19 mouse cellular contexts compared by ENCODE assay signal in genomic region chr5:4805228-4805627, GRCm38 (mm10). TPM values are rescaled to one million over a fixed set of nuclear protein-coding genes. Genes with fewer than 3 reads are reported as not detected.
DNase-seq lines count a peak whose midpoint lies in the region; ATAC-seq lines count a peak whose summit lies in the region.
"Had no signal": no experiment of that assay in that cellular context is flagged by ENCODE, and none has a peak within 500 bp of the region (broad histone marks: within the 10 kb centered on the region; RNA-seq: fewer than 3 reads in every experiment).

No protein-coding gene starts in this region.

- H3K9ac ChIP-seq in embryonic facial prominence, embryonic 11.5 days (replicated peaks; ENCODE audit: low read length): no peak overlapping the region
- no peak overlapping the region for H3K9ac ChIP-seq in kidney, embryonic 15.5 days
- H3K9ac ChIP-seq in limb, embryonic 11.5 days (ENCODE audit: low read length): no peak overlapping the region
- H3K9ac ChIP-seq: forebrain, embryonic 13.5 days; midbrain, embryonic 15.5 days had no signal

- no peak overlapping the region for H3K4me2 ChIP-seq in embryonic facial prominence, embryonic 11.5 days (ENCODE audit: low read depth, low read length)
- H3K4me2 ChIP-seq in kidney, embryonic 15.5 days: no peak overlapping the region
- no peak overlapping the region for H3K4me2 ChIP-seq in limb, embryonic 11.5 days (ENCODE audit: low read depth, severe bottlenecking)
- H3K4me2 ChIP-seq: forebrain, embryonic 13.5 days; liver, embryonic 11.5 days; midbrain, embryonic 15.5 days had no signal

- intact Hi-C loops in left cerebral cortex, postnatal 10 days (cut with DNase I): no loop called here

- no peaks in the 10 kb centered on the region for H3K9me3 ChIP-seq in embryonic facial prominence, embryonic 10.5 days
- no peaks in the 10 kb centered on the region for H3K9me3 ChIP-seq in embryonic facial prominence, embryonic 11.5 days (replicated peaks; ENCODE audit: control insufficient read depth, low read length)
- no peaks in the 10 kb centered on the region for H3K9me3 ChIP-seq in kidney, embryonic 15.5 days (replicated peaks)
- no peaks in the 10 kb centered on the region for H3K9me3 ChIP-seq in limb, embryonic 11.5 days (ENCODE audit: control insufficient read depth, low read length)
- H3K9me3 ChIP-seq: forebrain, embryonic 13.5 days; midbrain, embryonic 15.5 days had no signal

- peak; percentile 39 for DNase-seq in embryonic facial prominence, embryonic 10.5 days (ENCODE audit: low spot score)
- peak; percentile 26 for DNase-seq in embryonic facial prominence, embryonic 11.5 days (ENCODE audit: low spot score)
- peak; percentile 34 for DNase-seq in limb, embryonic 11.5 days (ENCODE audit: low spot score)
- DNase-seq in left cerebral cortex, adult 9 months (ENCODE audit: low spot score in 2 of 2): no peak
- no peak for DNase-seq in left cerebral cortex, postnatal 10 days (ENCODE audit: extremely low spot score in 1 of 2, low spot score in 2 of 2)
- no peak for DNase-seq in cerebellum, postnatal 10 days
- DNase-seq: adrenal gland, adult 8-10 months; cerebellum, adult 8-10 months; gastrocnemius, postnatal 14 days; heart, adult 2 months; heart, postnatal 4 days; lung, adult 18-20 months; lung, postnatal 14 days; right cerebral cortex, postnatal 4 days; thymus, adult 2 months had no signal

- 0 out of 2 replicates have a peak, but pooled peaks cover 1% of the 10 kb centered on the region for H3K27me3 ChIP-seq in embryonic facial prominence, embryonic 10.5 days (replicated peaks; ENCODE audit: low read depth, poor library complexity, severe bottlenecking)
- H3K27me3 ChIP-seq in embryonic facial prominence, embryonic 11.5 days (ENCODE audit: control insufficient read depth, insufficient read depth, low read length): no peaks in the 10 kb centered on the region
- H3K27me3 ChIP-seq in kidney, embryonic 15.5 days: no peaks in the 10 kb centered on the region
- H3K27me3 ChIP-seq in limb, embryonic 11.5 days (ENCODE audit: control insufficient read depth, insufficient read depth, low read length): no peaks in the 10 kb centered on the region
- H3K27me3 ChIP-seq: forebrain, embryonic 13.5 days; midbrain, embryonic 15.5 days had no signal

- peak overlapping the region; percentile 57 for H3K27ac ChIP-seq in embryonic facial prominence, embryonic 10.5 days (replicated peaks)
- H3K27ac ChIP-seq in embryonic facial prominence, embryonic 11.5 days (replicated peaks; ENCODE audit: low read depth, low read length): no peak overlapping the region
- H3K27ac ChIP-seq in kidney, embryonic 15.5 days: no peak overlapping the region
- 0 out of 2 replicates have a peak overlapping the region, but pooled peaks have one; percentile 5 for H3K27ac ChIP-seq in limb, embryonic 11.5 days (replicated peaks; ENCODE audit: low read depth, low read length)
- H3K27ac ChIP-seq: forebrain, embryonic 13.5 days; heart, adult 2 months; midbrain, embryonic 15.5 days had no signal

- H3K4me3 ChIP-seq in embryonic facial prominence, embryonic 10.5 days: no peak overlapping the region
- H3K4me3 ChIP-seq in embryonic facial prominence, embryonic 11.5 days (ENCODE audit: low read depth, low read length): no peak overlapping the region
- H3K4me3 ChIP-seq in kidney, embryonic 15.5 days (replicated peaks): no peak overlapping the region
- H3K4me3 ChIP-seq in limb, embryonic 11.5 days (ENCODE audit: low read depth, low read length): no peak overlapping the region
- H3K4me3 ChIP-seq: forebrain, embryonic 13.5 days; heart, adult 2 months; midbrain, embryonic 15.5 days had no signal

- H3K36me3 ChIP-seq in embryonic facial prominence, embryonic 10.5 days (replicated peaks): no peaks in the 10 kb centered on the region
- H3K36me3 ChIP-seq in embryonic facial prominence, embryonic 11.5 days (replicated peaks; ENCODE audit: control insufficient read depth, insufficient read depth, low read depth, low read length): no peaks in the 10 kb centered on the region
- H3K36me3 ChIP-seq in kidney, embryonic 15.5 days: no peaks in the 10 kb centered on the region
- H3K36me3 ChIP-seq in limb, embryonic 11.5 days (ENCODE audit: control insufficient read depth, insufficient read depth, low read length): no peaks in the 10 kb centered on the region
- H3K36me3 ChIP-seq: midbrain, embryonic 15.5 days had no signal

- H3K4me1 ChIP-seq in embryonic facial prominence, embryonic 10.5 days: peaks cover 26% of the 10 kb centered on the region
- H3K4me1 ChIP-seq in embryonic facial prominence, embryonic 11.5 days (ENCODE audit: control insufficient read depth, insufficient read depth, low read length): no peaks in the 10 kb centered on the region
- peaks cover 12% of the 10 kb centered on the region for H3K4me1 ChIP-seq in kidney, embryonic 15.5 days
- peaks cover 12% of the 10 kb centered on the region; the same call in 1 of the 2 replicates for H3K4me1 ChIP-seq in limb, embryonic 11.5 days (ENCODE audit: control insufficient read depth, insufficient read depth, low read length)

- no peak for ATAC-seq in embryonic facial prominence, embryonic 11.5 days (replicated peaks; ENCODE audit: insufficient number of reproducible peaks, low FRiP score, low TSS enrichment, low read depth)
- 0 out of 2 replicates have a peak, but pooled peaks have one; percentile 46 for ATAC-seq in kidney, embryonic 15.5 days (replicated peaks; ENCODE audit: low FRiP score)
- ATAC-seq in limb, embryonic 11.5 days (ENCODE audit: insufficient number of reproducible peaks, low FRiP score, low TSS enrichment, low read depth): no peak
- ATAC-seq: forebrain, embryonic 13.5 days; midbrain, embryonic 15.5 days had no signal

- 48% methylated on average over 4 of the region's 4 CpGs for WGBS in embryonic facial prominence, embryonic 10.5 days
- 30% methylated on average over 4 of the region's 4 CpGs for WGBS in embryonic facial prominence, embryonic 11.5 days
- WGBS in kidney, embryonic 15.5 days: 38% methylated on average over 4 of the region's 4 CpGs
- 36% methylated on average over 4 of the region's 4 CpGs for WGBS in limb, embryonic 11.5 days

RNA-seq across cellular contexts. Expression of gene Fzd1, which starts 47.4 kb away (rescaled TPM):
- 14.9 and 16.5 TPM in 2 replicates for polyA plus RNA-seq in embryonic facial prominence, embryonic 10.5 days (2016; fragmentation: Nextera tagmentation; extraction: Ambion mirVana)
- 29.0 and 30.6 TPM in 2 replicates for polyA plus RNA-seq in embryonic facial prominence, embryonic 11.5 days (2014; fragmentation: Nextera tagmentation; extraction: Ambion mirVana)
- 38.2 and 41.6 TPM in 2 replicates for polyA plus RNA-seq in kidney, embryonic 15.5 days (2015; fragmentation: Nextera tagmentation; extraction: Ambion mirVana)
- polyA plus RNA-seq in limb, embryonic 11.5 days (2014; fragmentation: Nextera tagmentation; extraction: Ambion mirVana): 25.4 and 31.5 TPM in 2 replicates
- total RNA-seq in left cerebral cortex, postnatal 10 days (2021): 10 to 100 TPM; 12.3 to 17.8 TPM

Comparison
In these comparisons a context has a peak if more than half of its experiments do, and no peak if none do; other contexts are left out.
1. H3K27ac ChIP-seq: peak in embryonic facial prominence, embryonic 10.5 days (single experiment) and limb, embryonic 11.5 days (single experiment); none in embryonic facial prominence, embryonic 11.5 days (single experiment) and kidney, embryonic 15.5 days (single experiment).
2. DNase-seq: peak in embryonic facial prominence, embryonic 10.5 days (single experiment), embryonic facial prominence, embryonic 11.5 days (single experiment) and limb, embryonic 11.5 days (single experiment); none in left cerebral cortex, adult 9 months (0 of 2), left cerebral cortex, postnatal 10 days (0 of 2) and cerebellum, postnatal 10 days (0 of 2).